Mouse (Mus musculus) natural killer cell, adult 2 months (primary cell): ENCODE measurements around the gene Nucb1.
A peak's percentile ranks its signal among the peaks of the same experiment; 100 is the strongest.
"Not testable (repeated sequence)": the region's sequence is repeated elsewhere in the genome, so short reads cannot be mapped to it uniquely, and the experiment has no call there.

Experiments used
- DNase-seq, 2 experiments: peaks; one replicate each; pipeline ENCODE4 v3.0.0; 2022; ENCODE audit warnings: low spot score in 2 of 2

The Nucb1 gene

GRCm38 (mm10) chr7:45524841-45525621 is 14.8 kb upstream of the Nucb1 start:
- peak in 1 of 2 experiments; percentile 24 for DNase-seq

GRCm38 (mm10) chr7:45523678-45524170 is 13.5 kb upstream of the Nucb1 start:
- no peak for DNase-seq

- no peak for DNase-seq
These were observed 12.9 kb upstream of the Nucb1 start for GRCm38 (mm10) chr7:45522957-45523676.

GRCm38 (mm10) chr7:45522194-45522752 is 12.1 kb upstream of the Nucb1 start:
- no peak for DNase-seq

GRCm38 (mm10) chr7:45521728-45522184 is 11.6 kb upstream of the Nucb1 start:
- peak; percentile 90 to 93 for DNase-seq

GRCm38 (mm10) chr7:45520605-45521004 is 10.4 kb upstream of the Nucb1 start:
- no peak for DNase-seq

- DNase-seq: no peak
These were observed 9.3 kb upstream of the Nucb1 start for GRCm38 (mm10) chr7:45519345-45520120.

GRCm38 (mm10) chr7:45518618-45519017 is 8.4 kb upstream of the Nucb1 start:
- no peak for DNase-seq

GRCm38 (mm10) chr7:45516846-45517245 is 6.6 kb upstream of the Nucb1 start:
- not testable (repeated sequence) for DNase-seq

- no peak for DNase-seq
These were observed 5.2 kb upstream of the Nucb1 start for GRCm38 (mm10) chr7:45515436-45515835.

GRCm38 (mm10) chr7:45514411-45514810 is 4.2 kb upstream of the Nucb1 start:
- DNase-seq: no peak

GRCm38 (mm10) chr7:45509181-45509882 is 874 bp downstream of the Nucb1 start:
- no peak for DNase-seq

GRCm38 (mm10) chr7:45508561-45508960 is 1.6 kb downstream of the Nucb1 start:
- no peak for DNase-seq

GRCm38 (mm10) chr7:45507583-45507982 is 2.6 kb downstream of the Nucb1 start:
- DNase-seq: no peak

GRCm38 (mm10) chr7:45498427-45498826 is 11.8 kb downstream of the Nucb1 start:
- DNase-seq: no peak

GRCm38 (mm10) chr7:45494548-45494947 is 15.7 kb downstream of the Nucb1 start:
- DNase-seq: no peak

GRCm38 (mm10) chr7:45492951-45493350 is 17.3 kb downstream of the Nucb1 start:
- DNase-seq: no peak

GRCm38 (mm10) chr7:45492225-45492844 is 17.9 kb downstream of the Nucb1 start:
- DNase-seq: no peak

- no peak for DNase-seq
These were observed 18.9 kb downstream of the Nucb1 start for GRCm38 (mm10) chr7:45491264-45491663.

GRCm38 (mm10) chr7:45490822-45491221 is 19.4 kb downstream of the Nucb1 start:
- DNase-seq: no peak

GRCm38 (mm10) chr7:45489578-45489977 is 20.6 kb downstream of the Nucb1 start:
- DNase-seq: no peak
